Mouse (Mus musculus): ENCODE results near the gene Slmap.

Slmap gene

GRCm38 (mm10) chr14:26476391-26476790 lies 58.3 kb downstream of the Slmap start:
- DNase-seq (ENCODE audit: low spot score): no peak

- no peak for DNase-seq (ENCODE audit: low spot score)
Observed at GRCm38 (mm10) chr14:26467974-26468373, 66.8 kb downstream of the Slmap start.

GRCm38 (mm10) chr14:26466544-26467125 lies 68.1 kb downstream of the Slmap start:
- no peak for DNase-seq (ENCODE audit: low spot score)

- DNase-seq (ENCODE audit: low spot score): no peak
Observed at GRCm38 (mm10) chr14:26465898-26466297, 68.8 kb downstream of the Slmap start.

- DNase-seq (ENCODE audit: low spot score): no peak
Observed at GRCm38 (mm10) chr14:26459516-26459915, 75.2 kb downstream of the Slmap start.

GRCm38 (mm10) chr14:26454851-26455250 lies 79.9 kb downstream of the Slmap start:
- DNase-seq (ENCODE audit: low spot score): no peak

- no peak for DNase-seq (ENCODE audit: low spot score)
Observed at GRCm38 (mm10) chr14:26450036-26450800, 84.5 kb downstream of the Slmap start.

- DNase-seq (ENCODE audit: low spot score): no peak
Observed at GRCm38 (mm10) chr14:26448581-26448980, 86.2 kb downstream of the Slmap start.

GRCm38 (mm10) chr14:26447223-26447622 lies 87.5 kb downstream of the Slmap start:
- DNase-seq (ENCODE audit: low spot score): no peak

GRCm38 (mm10) chr14:26446538-26446937 lies 88.2 kb downstream of the Slmap start:
- no peak for DNase-seq (ENCODE audit: low spot score)

GRCm38 (mm10) chr14:26442534-26442933 lies 92.2 kb downstream of the Slmap start:
- DNase-seq (ENCODE audit: low spot score): no peak

- DNase-seq (ENCODE audit: low spot score): no peak
Observed at GRCm38 (mm10) chr14:26441041-26441812, 93.5 kb downstream of the Slmap start.

GRCm38 (mm10) chr14:26439996-26440395 lies 94.7 kb downstream of the Slmap start:
- DNase-seq (ENCODE audit: low spot score): no peak

GRCm38 (mm10) chr14:26437771-26438170 lies 97.0 kb downstream of the Slmap start:
- no peak for DNase-seq (ENCODE audit: low spot score)

GRCm38 (mm10) chr14:26436304-26436703 lies 98.4 kb downstream of the Slmap start:
- DNase-seq (ENCODE audit: low spot score): no peak

GRCm38 (mm10) chr14:26432320-26432719 lies 102.4 kb downstream of the Slmap start:
- peak; percentile 9 for DNase-seq (ENCODE audit: low spot score)

- DNase-seq (ENCODE audit: low spot score): no peak
Observed at GRCm38 (mm10) chr14:26431919-26432318, 102.8 kb downstream of the Slmap start.

- DNase-seq (ENCODE audit: low spot score): no peak
Observed at GRCm38 (mm10) chr14:26420231-26420630, 114.5 kb downstream of the Slmap start.

- no peak for DNase-seq (ENCODE audit: low spot score)
Observed at GRCm38 (mm10) chr14:26417956-26418355, 116.8 kb downstream of the Slmap start.

- DNase-seq (ENCODE audit: low spot score): no peak
Observed at GRCm38 (mm10) chr14:26417088-26417487, 117.6 kb downstream of the Slmap start.

- peak; percentile 10 for DNase-seq (ENCODE audit: low spot score)
Observed at GRCm38 (mm10) chr14:26413581-26413980, 121.2 kb downstream of the Slmap start.

GRCm38 (mm10) chr14:26406746-26407145 lies 128.0 kb downstream of the Slmap start:
- no peak for DNase-seq (ENCODE audit: low spot score)
